ENCODE assay signal across 7 mouse cellular contexts in the genomic region with DNA sequence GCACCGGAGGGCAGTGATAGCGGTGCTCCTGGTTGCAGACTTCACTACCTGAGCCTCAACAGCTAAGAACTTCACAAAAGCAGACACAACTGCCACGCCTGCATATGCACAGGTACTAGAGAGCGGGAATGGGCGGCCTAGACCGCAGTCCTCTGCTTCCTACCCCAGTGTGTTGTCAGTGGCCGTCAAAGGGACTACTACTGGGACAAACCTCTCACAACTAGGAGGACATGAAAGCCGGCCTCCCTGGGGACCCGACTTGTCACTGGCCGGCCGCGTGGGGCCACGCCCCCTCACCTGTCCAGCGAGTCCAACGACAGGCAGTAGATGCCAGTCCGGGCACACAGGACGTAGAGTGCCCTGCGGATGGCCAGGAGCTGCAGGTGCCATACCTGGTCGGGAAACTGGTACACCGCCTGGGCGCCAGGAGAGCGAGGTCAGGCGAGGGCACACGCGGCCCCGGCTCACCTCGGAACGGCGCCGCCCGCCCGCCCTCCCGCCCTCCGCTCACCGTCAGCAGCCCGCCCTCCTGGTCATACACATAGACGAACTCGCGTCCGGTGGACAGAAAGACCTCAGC. TPM values are rescaled to one million over a fixed set of nuclear protein-coding genes. Genes with fewer than 3 reads are reported as not detected.
A peak's percentile ranks its signal among the peaks of the same experiment; 100 is the strongest.
DNase-seq lines count a peak whose midpoint lies in the region; ATAC-seq and TF ChIP-seq lines count a peak whose summit lies in the region.

No protein-coding gene starts in this region.

- 2% methylated on average over 40 of the region's 40 CpGs for WGBS in embryonic facial prominence, embryonic 15.5 days
- WGBS in hindbrain, embryonic 13.5 days, result 4% methylated on average over 33 of the region's 40 CpGs
- WGBS in midbrain, embryonic 14.5 days, result 3% methylated on average over 40 of the region's 40 CpGs

- H3K27ac ChIP-seq in embryonic facial prominence, embryonic 15.5 days (replicated peaks), result peak overlapping the region; percentile 84
- peak overlapping the region; percentile 86 for H3K27ac ChIP-seq in hindbrain, embryonic 13.5 days
- peak overlapping the region; percentile 79 for H3K27ac ChIP-seq in midbrain, embryonic 14.5 days (replicated peaks; ENCODE audit: low read depth, low read length)

- ATAC-seq in embryonic facial prominence, embryonic 15.5 days (ENCODE audit: insufficient number of reproducible peaks, low FRiP score, low TSS enrichment, low read depth), result peak; percentile 3
- ATAC-seq in hindbrain, embryonic 13.5 days (ENCODE audit: low FRiP score), result peak; percentile 41
- peak; percentile 44; the same call in 1 of the 2 replicates for ATAC-seq in midbrain, embryonic 14.5 days (ENCODE audit: low FRiP score, low TSS enrichment)

- no peak for TF ChIP-seq CTCF in C2C12 (IDR thresholded peaks at IDR 0.05; ENCODE audit: control insufficient read depth, insufficient read depth, insufficient read length)

- H3K4me1 ChIP-seq in embryonic facial prominence, embryonic 15.5 days, result peaks cover 30% of the 10 kb centered on the region
- H3K4me1 ChIP-seq in hindbrain, embryonic 13.5 days (replicated peaks), result peaks cover 33% of the 10 kb centered on the region
- peaks cover 16% of the 10 kb centered on the region for H3K4me1 ChIP-seq in midbrain, embryonic 14.5 days (ENCODE audit: control insufficient read depth, insufficient read depth, low read length)

- H3K27me3 ChIP-seq in C2C12 (ENCODE audit: control insufficient read depth, insufficient read depth, insufficient read length), result no peaks in the 10 kb centered on the region
- H3K27me3 ChIP-seq in embryonic facial prominence, embryonic 15.5 days, result no peaks in the 10 kb centered on the region
- H3K27me3 ChIP-seq in hindbrain, embryonic 13.5 days, result no peaks in the 10 kb centered on the region
- no peaks in the 10 kb centered on the region for H3K27me3 ChIP-seq in midbrain, embryonic 14.5 days (ENCODE audit: control insufficient read depth, insufficient read depth, low read length)

- peak overlapping the region; percentile 69 for H3K4me3 ChIP-seq in C2C12 (ENCODE audit: insufficient read depth, poor library complexity, severe bottlenecking)
- peak overlapping the region; percentile 85 for H3K4me3 ChIP-seq in embryonic facial prominence, embryonic 15.5 days (replicated peaks)
- H3K4me3 ChIP-seq in hindbrain, embryonic 13.5 days, result peak overlapping the region; percentile 91
- peak overlapping the region; percentile 82 for H3K4me3 ChIP-seq in midbrain, embryonic 14.5 days (replicated peaks; ENCODE audit: low read depth, low read length)

- H3K4me2 ChIP-seq in embryonic facial prominence, embryonic 15.5 days (replicated peaks), result peak overlapping the region; percentile 94
- peak overlapping the region; percentile 94 for H3K4me2 ChIP-seq in hindbrain, embryonic 13.5 days
- H3K4me2 ChIP-seq in midbrain, embryonic 14.5 days (ENCODE audit: low read length), result peak overlapping the region; percentile 86

- H3K9ac ChIP-seq in embryonic facial prominence, embryonic 15.5 days, result peak overlapping the region; percentile 85
- H3K9ac ChIP-seq in hindbrain, embryonic 13.5 days, result peak overlapping the region; percentile 93
- peak overlapping the region; percentile 85 for H3K9ac ChIP-seq in midbrain, embryonic 14.5 days (replicated peaks; ENCODE audit: low read length)

- H3ac ChIP-seq in C2C12 (ENCODE audit: control insufficient read depth, insufficient read length, low read depth), result peak overlapping the region; percentile 76

- H3K9me3 ChIP-seq in embryonic facial prominence, embryonic 15.5 days (replicated peaks), result no peaks in the 10 kb centered on the region
- H3K9me3 ChIP-seq in hindbrain, embryonic 13.5 days, result no peaks in the 10 kb centered on the region
- no peaks in the 10 kb centered on the region for H3K9me3 ChIP-seq in midbrain, embryonic 14.5 days (ENCODE audit: control insufficient read depth, low read length)

- H3K36me3 ChIP-seq in C2C12 (ENCODE audit: control insufficient read depth, insufficient read depth), result peaks cover 62% of the 10 kb centered on the region
- peaks cover 69% of the 10 kb centered on the region for H3K36me3 ChIP-seq in embryonic facial prominence, embryonic 15.5 days
- H3K36me3 ChIP-seq in hindbrain, embryonic 13.5 days, result peaks cover 74% of the 10 kb centered on the region
- H3K36me3 ChIP-seq in midbrain, embryonic 14.5 days (ENCODE audit: control insufficient read depth, insufficient read depth, low read length), result peaks cover 75% of the 10 kb centered on the region

- H3K79me2 ChIP-seq in C2C12 (ENCODE audit: control insufficient read depth, insufficient read depth), result peaks cover 20% of the 10 kb centered on the region

- DNase-seq in Muller cell, postnatal 12 days (ENCODE audit: inconsistent ontology term), result peak; percentile 51
- peak; percentile 62 for DNase-seq in liver
- DNase-seq in midbrain, embryonic 14.5 days, result peak; percentile 62
- DNase-seq in urinary bladder, adult 2 months (ENCODE audit: low spot score), result peak; percentile 57

- peaks cover 4% of the 10 kb centered on the region for H3K79me3 ChIP-seq in C2C12 (ENCODE audit: low read depth)

TF ChIP-seq in C2C12, 6 proteins besides CTCF, POLR2A, EP300 and RAD21:
- TF ChIP-seq MYOD1 (IDR thresholded peaks at IDR 0.05; ENCODE audit: control insufficient read depth, insufficient read length, low read depth) (no peak), FOSL1 (IDR thresholded peaks at IDR 0.05; ENCODE audit: insufficient read depth, low read length, poor library complexity, severe bottlenecking) (no peak), MAX (IDR thresholded peaks at IDR 0.05) (no peak), MYOG (IDR thresholded peaks at IDR 0.05; ENCODE audit: control insufficient read depth, extremely low read depth, insufficient read length) (no peak), CEBPB (IDR thresholded peaks at IDR 0.05; ENCODE audit: low read depth) (no peak)

RNA-seq across cellular contexts. Expression of gene Faap100, which starts 0.4 kb away (rescaled TPM):
- 18.0 TPM for polyA plus RNA-seq in C2C12 (2012; fragmentation: generic; extraction: Trizol)
- 35.8 and 39.8 TPM in 2 replicates for polyA plus RNA-seq in embryonic facial prominence, embryonic 15.5 days (2015; fragmentation: Nextera tagmentation; extraction: Ambion mirVana)
- polyA plus RNA-seq in hindbrain, embryonic 13.5 days (2015; fragmentation: Nextera tagmentation; extraction: Ambion mirVana), result 74.6 and 82.4 TPM in 2 replicates
- 95.9 and 114 TPM in 2 replicates for polyA plus RNA-seq in midbrain, embryonic 14.5 days (2014; fragmentation: Nextera tagmentation; extraction: Ambion mirVana)
- polyA plus RNA-seq in urinary bladder, adult 2 months (2012; rRNA removed), result 21.8 and 22.2 TPM in 2 replicates

RNA-seq across cellular contexts. Expression of gene Fscn2, which starts 16.8 kb away (rescaled TPM):
- 0.25 TPM for polyA plus RNA-seq in C2C12 (2012; fragmentation: generic; extraction: Trizol)
- 0.98 and 1.1 TPM in 2 replicates for polyA plus RNA-seq in embryonic facial prominence, embryonic 15.5 days (2015; fragmentation: Nextera tagmentation; extraction: Ambion mirVana)
- polyA plus RNA-seq in hindbrain, embryonic 13.5 days (2015; fragmentation: Nextera tagmentation; extraction: Ambion mirVana), result 1.6 and 2.6 TPM in 2 replicates
- 1.7 and 2.5 TPM in 2 replicates for polyA plus RNA-seq in midbrain, embryonic 14.5 days (2014; fragmentation: Nextera tagmentation; extraction: Ambion mirVana)
- 0.25 TPM in 1 of 2 replicates, not detected in the other for polyA plus RNA-seq in urinary bladder, adult 2 months (2012; rRNA removed)

RNA-seq across cellular contexts. Expression of gene Actg1, which starts 29.8 kb away (rescaled TPM):
- 7,516 TPM for polyA plus RNA-seq in C2C12 (2012; fragmentation: generic; extraction: Trizol)
- polyA plus RNA-seq in embryonic facial prominence, embryonic 15.5 days (2015; fragmentation: Nextera tagmentation; extraction: Ambion mirVana), result 2,143 and 2,279 TPM in 2 replicates
- 4,110 and 4,339 TPM in 2 replicates for polyA plus RNA-seq in hindbrain, embryonic 13.5 days (2015; fragmentation: Nextera tagmentation; extraction: Ambion mirVana)
- polyA plus RNA-seq in midbrain, embryonic 14.5 days (2014; fragmentation: Nextera tagmentation; extraction: Ambion mirVana), result 4,502 and 4,930 TPM in 2 replicates
- 1,024 and 1,454 TPM in 2 replicates for polyA plus RNA-seq in urinary bladder, adult 2 months (2012; rRNA removed)

RNA-seq across cellular contexts. Expression of gene Nploc4, which starts 59.4 kb away (rescaled TPM):
- polyA plus RNA-seq in C2C12 (2012; fragmentation: generic; extraction: Trizol), result 61.8 TPM
- 34.1 and 36.3 TPM in 2 replicates for polyA plus RNA-seq in embryonic facial prominence, embryonic 15.5 days (2015; fragmentation: Nextera tagmentation; extraction: Ambion mirVana)
- polyA plus RNA-seq in hindbrain, embryonic 13.5 days (2015; fragmentation: Nextera tagmentation; extraction: Ambion mirVana), result 32.5 and 33.8 TPM in 2 replicates
- polyA plus RNA-seq in midbrain, embryonic 14.5 days (2014; fragmentation: Nextera tagmentation; extraction: Ambion mirVana), result 32.2 and 41.3 TPM in 2 replicates
- 40.6 and 41.1 TPM in 2 replicates for polyA plus RNA-seq in urinary bladder, adult 2 months (2012; rRNA removed)

Comparison
In these comparisons a context has a peak if more than half of its experiments do, and no peak if none do; other contexts are left out.
1. Peak in every context shown above with its lines: DNase-seq, ATAC-seq, H3K4me3 ChIP-seq and H3K27ac ChIP-seq.